Mouse (Mus musculus) common myeloid progenitor, adult 5-6 weeks (primary cell): ENCODE measurements at regions not wholly inside any gene's neighbourhood (a gene's known extent, or its start where the extent isn't known, plus 50 kb on each side); places are given as distances from the start of the nearest gene placed in this dataset.

Source experiments
- ATAC-seq: replicated peaks from 2 replicates; pipeline ENCODE4 v1.8.0; 2016; ENCODE audit warnings: low read depth, mild to moderate bottlenecking, moderate TSS enrichment, inconsistent platforms; ENCODE audit not compliant: poor library complexity, severe bottlenecking

DNA sequence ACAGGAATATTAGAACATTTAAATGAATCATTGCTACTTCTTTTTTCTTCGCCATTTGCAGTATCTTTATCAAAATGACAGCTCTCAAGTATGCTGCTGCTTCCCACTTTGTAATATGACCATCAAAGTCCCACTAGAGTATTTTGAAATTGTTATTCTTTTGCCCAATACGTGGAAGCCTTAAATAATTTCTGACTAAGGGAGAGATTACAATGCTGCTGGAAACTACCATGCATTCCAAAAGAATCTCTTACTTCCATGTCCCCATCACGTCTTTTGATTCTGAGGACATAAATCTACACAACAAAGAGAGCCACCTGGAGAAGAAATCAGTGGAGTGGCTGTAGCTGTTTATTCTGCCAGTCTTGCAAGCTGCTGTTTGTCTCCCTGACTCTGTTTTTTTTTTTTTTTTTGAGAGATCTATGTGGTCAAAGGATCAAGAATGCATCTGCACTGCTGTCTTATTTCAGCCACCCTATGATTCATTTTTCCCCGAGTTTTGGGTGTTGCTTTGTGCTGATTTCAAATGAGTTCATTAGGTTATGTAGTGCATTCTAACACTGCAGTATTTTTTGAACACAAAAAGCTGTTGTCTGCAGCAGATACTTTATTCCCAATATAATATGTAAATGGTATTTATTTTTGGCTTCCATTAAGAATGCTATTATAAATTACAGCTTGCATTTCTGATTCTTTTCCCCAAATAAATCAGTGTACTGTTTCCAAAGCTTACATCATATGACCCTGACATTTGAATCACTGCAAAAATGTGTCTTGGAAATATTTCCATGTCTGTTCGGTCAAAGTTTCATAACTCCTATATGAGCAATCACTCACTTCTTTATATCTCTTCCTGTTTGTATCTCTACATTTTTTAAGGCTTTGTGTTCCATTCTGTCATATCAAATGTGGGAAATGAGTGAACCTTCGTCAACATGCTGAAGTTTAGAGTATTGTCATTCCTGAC is 53.1 kb upstream of the Trim52 start:
- ATAC-seq: no peak
